Mouse (Mus musculus) spleen, adult 2 months (tissue): ENCODE data around the gene Plp2. TPM values are rescaled to one million over a fixed set of nuclear protein-coding genes. Genes with fewer than 3 reads are reported as not detected.

ENCODE experiments used
- DNase-seq, 2 experiments: peaks; one replicate each; pipeline versions ENCODE4 v3.0.0 to v3.0.0-alpha.2; 2012 to 2021; ENCODE audit warnings: low spot score in 2 of 2, low read depth in 1 of 2
- H3K27ac ChIP-seq: fragments of 200-500 bp; 2 replicates; pipeline ENCODE4 v1.5.1; 2012; ENCODE audit warnings: low read length, inconsistent platforms; ENCODE audit not compliant: insufficient read depth
- H3K27me3 ChIP-seq: fragments of 200-500 bp; 2 replicates; pipeline ENCODE4 v1.6.1; 2012; ENCODE audit warnings: mild to moderate bottlenecking, moderate library complexity, low read length, inconsistent platforms; ENCODE audit not compliant: control insufficient read depth, insufficient read depth
- H3K36me3 ChIP-seq: fragments of 200-500 bp; 2 replicates; pipeline ENCODE4 v1.6.1; 2012; ENCODE audit warnings: mild to moderate bottlenecking, low read length, inconsistent platforms; ENCODE audit not compliant: control insufficient read depth, insufficient read depth
- H3K4me1 ChIP-seq: fragments of 200-500 bp; 2 replicates; pipeline ENCODE4 v1.6.1; 2011; ENCODE audit warnings: inconsistent platforms; ENCODE audit not compliant: control insufficient read depth, insufficient read depth, insufficient read length
- H3K4me3 ChIP-seq: fragments of 200-500 bp; 2 replicates; pipeline ENCODE4 v1.5.1; 2011; ENCODE audit warnings: mild to moderate bottlenecking, inconsistent platforms; ENCODE audit not compliant: insufficient read depth, insufficient read length; ENCODE audit errors: extremely low read depth
- CTCF ChIP-seq: fragments of 200-500 bp; IDR thresholded peaks from 2 replicates; pipeline ENCODE4 v1.5.1; 2011; ENCODE audit warnings: mild to moderate bottlenecking, inconsistent platforms; ENCODE audit not compliant: insufficient read depth, insufficient read length, insufficient replicate concordance; ENCODE audit errors: extremely low read depth
- POLR2A ChIP-seq: fragments of 200-500 bp; IDR thresholded peaks from 2 replicates; pipeline ENCODE4 v1.6.1; 2011; ENCODE audit warnings: low read depth, low read length, inconsistent platforms
- WGBS: fragments of 180-500 bp; shearing (Covaris S2); methylation state at CpG from one replicate; pipeline ENCODE4 v1.1.7; 2018; 5-methylcytosine and 5-hydroxymethylcytosine counted together
- polyA plus RNA-seq: library from polyadenylated mRNA; depleted of rRNA; stranded (reverse); fragments of >200 nt; gene quantifications from 2 replicates; pipeline ENCODE4 v1.2.3, GENCODE M21; 2012

The Plp2 gene
- polyA plus RNA-seq, 1 experiment = 90.0 TPM

- WGBS = 39% methylated on average over 28 of the region's 28 CpGs
- Histone ChIP-seq H3K4me1 (peaks cover 7% of the 10 kb centered on the region; the same call in 1 of the 2 replicates), H3K4me3 (peak overlapping the region; percentile 55), H3K36me3 (no peaks in the 10 kb centered on the region), H3K27ac (peak overlapping the region; percentile 60), H3K27me3 (no peaks in the 10 kb centered on the region)
- peak in 1 of 2 experiments; percentile 15 for DNase-seq
- TF ChIP-seq CTCF (no peak), POLR2A (no peak)
Measured at GRCm38 (mm10) chrX:7674284-7675000, 3.3 kb upstream of the Plp2 start.

- H3K27me3 ChIP-seq = no peaks in the 10 kb centered on the region
- peak in 1 of 2 experiments; percentile 58 for DNase-seq
- peak overlapping the region; percentile 60 for H3K27ac ChIP-seq
- no peaks in the 10 kb centered on the region; the same call in 1 of the 2 replicates for H3K36me3 ChIP-seq
- TF ChIP-seq CTCF (no peak), POLR2A (no peak)
- peaks cover 7% of the 10 kb centered on the region; the same call in 1 of the 2 replicates for H3K4me1 ChIP-seq
- WGBS = 28% methylated on average over 12 of the region's 12 CpGs
- H3K4me3 ChIP-seq = peak overlapping the region; percentile 55
Measured at GRCm38 (mm10) chrX:7673578-7674281, 2.5 kb upstream of the Plp2 start.

- Histone ChIP-seq H3K4me1 (peaks cover 7% of the 10 kb centered on the region; the same call in 1 of the 2 replicates), H3K27ac (peak overlapping the region; percentile 47; the same call in 1 of the 2 replicates), H3K36me3 (no peaks in the 10 kb centered on the region; the same call in 1 of the 2 replicates), H3K4me3 (no peak overlapping the region), H3K27me3 (no peaks in the 10 kb centered on the region)
- no peak for DNase-seq
- WGBS = 46% methylated on average over 6 of the region's 6 CpGs
- TF ChIP-seq CTCF (no peak), POLR2A (no peak)
Measured at GRCm38 (mm10) chrX:7672739-7673138, 1.5 kb upstream of the Plp2 start.

- peak overlapping the region; percentile 91 for H3K4me3 ChIP-seq
- WGBS = 25% methylated on average over 19 of the region's 19 CpGs
- H3K36me3 ChIP-seq = peaks cover 11% of the 10 kb centered on the region
- no peak for TF ChIP-seq CTCF
- TF ChIP-seq POLR2A = no peak
- peak overlapping the region; percentile 88 for H3K27ac ChIP-seq
- no peaks in the 10 kb centered on the region for H3K27me3 ChIP-seq
- H3K4me1 ChIP-seq = peaks cover 7% of the 10 kb centered on the region; the same call in 1 of the 2 replicates
- peak; percentile 47 to 53 for DNase-seq
Measured at GRCm38 (mm10) chrX:7670390-7670881, 754 bp downstream of the Plp2 start.

GRCm38 (mm10) chrX:7665739-7666502 is 5.3 kb downstream of the Plp2 start:
- TF ChIP-seq POLR2A (no peak), CTCF (no peak)
- Histone ChIP-seq H3K36me3 (peaks cover 12% of the 10 kb centered on the region), H3K4me1 (no peaks in the 10 kb centered on the region), H3K4me3 (no peak overlapping the region), H3K27ac (no peak overlapping the region), H3K27me3 (no peaks in the 10 kb centered on the region)
- WGBS = 84% methylated on average over 21 of the region's 21 CpGs
- no peak for DNase-seq

GRCm38 (mm10) chrX:7664791-7665190 is 6.4 kb downstream of the Plp2 start:
- Histone ChIP-seq H3K36me3 (peaks cover 12% of the 10 kb centered on the region), H3K4me3 (no peak overlapping the region), H3K4me1 (no peaks in the 10 kb centered on the region), H3K27ac (no peak overlapping the region), H3K27me3 (no peaks in the 10 kb centered on the region)
- no peak for DNase-seq
- WGBS = 87% methylated on average over 11 of the region's 11 CpGs
- no peak for TF ChIP-seq CTCF
- no peak for TF ChIP-seq POLR2A
